Mouse (Mus musculus) midbrain, embryonic 12.5 days (tissue): ENCODE results near the gene Bcat2. TPM values are rescaled to one million over a fixed set of nuclear protein-coding genes. Genes with fewer than 3 reads are reported as not detected.

Experiments
- ATAC-seq: fragments of 200-750 bp; cut with Nextera tagmentation; 2 replicates; pipeline ENCODE4 v1.8.0; 2017; ENCODE audit warnings: low read depth, moderate TSS enrichment, moderate library complexity; ENCODE audit not compliant: low FRiP score
- H3K27ac ChIP-seq: fragments of 300-500 bp; sonication (generic); replicated peaks from 2 replicates; pipeline ENCODE4 v1.5.1; 2016; ENCODE audit warnings: mild to moderate bottlenecking
- H3K27me3 ChIP-seq: fragments of 300-500 bp; sonication (generic); 2 replicates; pipeline ENCODE4 v1.6.1; 2016; ENCODE audit warnings: mild to moderate bottlenecking
- H3K36me3 ChIP-seq: fragments of 300-500 bp; sonication (generic); 2 replicates; pipeline ENCODE4 v1.6.1; 2016
- H3K4me1 ChIP-seq: fragments of 300-500 bp; sonication (generic); 2 replicates; pipeline ENCODE4 v1.6.1; 2016
- H3K4me2 ChIP-seq: fragments of 300-500 bp; sonication (generic); replicated peaks from 2 replicates; pipeline ENCODE4 v1.6.1; 2016; ENCODE audit warnings: mild to moderate bottlenecking, moderate library complexity
- H3K4me3 ChIP-seq: fragments of 300-500 bp; sonication (generic); 2 replicates; pipeline ENCODE4 v1.5.1; 2016; ENCODE audit warnings: mild to moderate bottlenecking
- H3K9ac ChIP-seq: fragments of 300-500 bp; sonication (generic); replicated peaks from 2 replicates; pipeline ENCODE4 v1.6.1; 2016; ENCODE audit warnings: mild to moderate bottlenecking, moderate library complexity
- H3K9me3 ChIP-seq: fragments of 300-500 bp; sonication (generic); 2 replicates; pipeline ENCODE4 v1.6.1; 2016; ENCODE audit warnings: mild to moderate bottlenecking
- WGBS: fragments of 180-500 bp; shearing (Covaris S2); methylation state at CpG from one replicate; pipeline ENCODE4 v1.1.7; 2016; 5-methylcytosine and 5-hydroxymethylcytosine counted together
- polyA plus RNA-seq: library from polyadenylated mRNA; unstranded; fragments of >200 nt; fragmentation: Nextera tagmentation; extraction: Ambion mirVana; gene quantifications from 2 replicates; pipeline ENCODE4 v1.2.1, GENCODE M21; 2016

Gene Bcat2
- polyA plus RNA-seq, 1 experiment from 2014 or later = 23.8 TPM

GRCm38 (mm10) chr7:45618316-45618715 lies 48.4 kb downstream of the Bcat2 start:
- Histone ChIP-seq H3K4me3 (no peak overlapping the region), H3K27me3 (peaks cover 46% of the 10 kb centered on the region), H3K4me2 (no peak overlapping the region), H3K27ac (no peak overlapping the region), H3K9ac (no peak overlapping the region), H3K36me3 (no peaks in the 10 kb centered on the region), H3K4me1 (no peaks in the 10 kb centered on the region; the same call in 1 of the 2 replicates), H3K9me3 (no peaks in the 10 kb centered on the region)
- 81% methylated on average over 5 of the region's 5 CpGs for WGBS
- no peak for ATAC-seq

GRCm38 (mm10) chr7:45619592-45619991 lies 49.6 kb downstream of the Bcat2 start:
- Histone ChIP-seq H3K4me3 (no peak overlapping the region), H3K36me3 (no peaks in the 10 kb centered on the region), H3K9ac (no peak overlapping the region), H3K4me1 (no peaks in the 10 kb centered on the region; the same call in 1 of the 2 replicates), H3K9me3 (no peaks in the 10 kb centered on the region), H3K27ac (no peak overlapping the region), H3K4me2 (no peak overlapping the region), H3K27me3 (peaks cover 46% of the 10 kb centered on the region)
- no peak for ATAC-seq
- WGBS = 96% methylated on average over 5 of the region's 5 CpGs

GRCm38 (mm10) chr7:45621443-45621842 lies 51.5 kb downstream of the Bcat2 start, which contains the start of gene Izumo1:
Izumo1 (plus strand) TSS chr7:45621811.
- no peaks in the 10 kb centered on the region for H3K9me3 ChIP-seq
- no peak within 1 kb of the TSS for H3K27ac ChIP-seq
- WGBS = 37% methylated on average over 9 of the region's 9 CpGs
- H3K27me3 ChIP-seq = peaks cover 34% of the 10 kb centered on the region
- no peak within 1 kb of the TSS for H3K4me3 ChIP-seq
- no peaks in the 10 kb centered on the region for H3K36me3 ChIP-seq
- no peak within 1 kb of the TSS for H3K9ac ChIP-seq
- H3K4me2 ChIP-seq = no peak within 1 kb of the TSS
- no peaks in the 10 kb centered on the region for H3K4me1 ChIP-seq
- ATAC-seq = no peak

- WGBS = 94% methylated on average over 11 of the region's 11 CpGs
- H3K9ac ChIP-seq = no peak overlapping the region
- peaks cover 36% of the 10 kb centered on the region for H3K27me3 ChIP-seq
- no peak for ATAC-seq
- no peak overlapping the region for H3K4me3 ChIP-seq
- H3K4me2 ChIP-seq = no peak overlapping the region
- 0 out of 2 replicates have a peak, but pooled peaks cover 4% of the 10 kb centered on the region for H3K4me1 ChIP-seq
- H3K9me3 ChIP-seq = no peaks in the 10 kb centered on the region
- no peak overlapping the region for H3K27ac ChIP-seq
- no peaks in the 10 kb centered on the region for H3K36me3 ChIP-seq
Observed at GRCm38 (mm10) chr7:45623507-45623906, 53.6 kb downstream of the Bcat2 start.

- H3K36me3 ChIP-seq = no peaks in the 10 kb centered on the region
- WGBS = 86% methylated on average over 3 of the region's 3 CpGs
- no peak overlapping the region for H3K27ac ChIP-seq
- H3K4me1 ChIP-seq = 0 out of 2 replicates have a peak, but pooled peaks cover 7% of the 10 kb centered on the region
- H3K9me3 ChIP-seq = no peaks in the 10 kb centered on the region
- H3K4me2 ChIP-seq = no peak overlapping the region
- no peak overlapping the region for H3K4me3 ChIP-seq
- peaks cover 36% of the 10 kb centered on the region for H3K27me3 ChIP-seq
- no peak for ATAC-seq
- H3K9ac ChIP-seq = no peak overlapping the region
Observed at GRCm38 (mm10) chr7:45624718-45625117, 54.8 kb downstream of the Bcat2 start.

- no peak overlapping the region for H3K9ac ChIP-seq
- H3K36me3 ChIP-seq = no peaks in the 10 kb centered on the region
- no peaks in the 10 kb centered on the region for H3K9me3 ChIP-seq
- H3K27ac ChIP-seq = no peak overlapping the region
- H3K4me1 ChIP-seq = 0 out of 2 replicates have a peak, but pooled peaks cover 7% of the 10 kb centered on the region
- ATAC-seq = no peak
- WGBS = 88% methylated on average over 8 of the region's 8 CpGs
- H3K4me2 ChIP-seq = no peak overlapping the region
- H3K27me3 ChIP-seq = peaks cover 43% of the 10 kb centered on the region
- H3K4me3 ChIP-seq = no peak overlapping the region
Observed at GRCm38 (mm10) chr7:45625481-45625880, 55.5 kb downstream of the Bcat2 start.

GRCm38 (mm10) chr7:45626571-45627076 lies 56.7 kb downstream of the Bcat2 start:
- no peaks in the 10 kb centered on the region for H3K9me3 ChIP-seq
- no peak for ATAC-seq
- 92% methylated on average over 7 of the region's 7 CpGs for WGBS
- H3K36me3 ChIP-seq = no peaks in the 10 kb centered on the region
- H3K4me3 ChIP-seq = no peak overlapping the region
- 0 out of 2 replicates have a peak, but pooled peaks cover 7% of the 10 kb centered on the region for H3K4me1 ChIP-seq
- H3K27me3 ChIP-seq = peaks cover 53% of the 10 kb centered on the region
- H3K27ac ChIP-seq = no peak overlapping the region
- H3K4me2 ChIP-seq = no peak overlapping the region
- H3K9ac ChIP-seq = no peak overlapping the region

- 86% methylated on average over 9 of the region's 9 CpGs for WGBS
- Histone ChIP-seq H3K27ac (peak within 1 kb of the TSS; percentile 69), H3K9ac (peak within 1 kb of the TSS; percentile 67), H3K36me3 (no peaks in the 10 kb centered on the region), H3K4me2 (peak within 1 kb of the TSS; percentile 78), H3K4me1 (0 out of 2 replicates have a peak, but pooled peaks cover 7% of the 10 kb centered on the region), H3K27me3 (peaks cover 59% of the 10 kb centered on the region), H3K9me3 (no peaks in the 10 kb centered on the region), H3K4me3 (peak within 1 kb of the TSS; percentile 54)
- no peak for ATAC-seq
Observed at GRCm38 (mm10) chr7:45627261-45627660, 57.3 kb downstream of the Bcat2 start, which contains the start of gene Rasip1. Rasip1 (plus strand) TSS chr7:45627488.

GRCm38 (mm10) chr7:45628364-45629294 lies 58.7 kb downstream of the Bcat2 start:
- under 1% methylated on average over 97 of the region's 105 CpGs for WGBS
- peak; percentile 75 for ATAC-seq
- peaks cover 73% of the 10 kb centered on the region for H3K27me3 ChIP-seq
- H3K9me3 ChIP-seq = no peaks in the 10 kb centered on the region
- peak overlapping the region; percentile 78 for H3K4me2 ChIP-seq
- peaks cover 12% of the 10 kb centered on the region; the same call in 1 of the 2 replicates for H3K4me1 ChIP-seq
- peak overlapping the region; percentile 69 for H3K27ac ChIP-seq
- H3K9ac ChIP-seq = peak overlapping the region; percentile 67
- peak overlapping the region; percentile 54 for H3K4me3 ChIP-seq
- no peaks in the 10 kb centered on the region for H3K36me3 ChIP-seq

GRCm38 (mm10) chr7:45630064-45630907 lies 60.3 kb downstream of the Bcat2 start:
- Histone ChIP-seq H3K27me3 (peaks cover 72% of the 10 kb centered on the region), H3K4me3 (no peak overlapping the region), H3K9me3 (no peaks in the 10 kb centered on the region), H3K36me3 (no peaks in the 10 kb centered on the region), H3K27ac (no peak overlapping the region), H3K4me1 (peaks cover 12% of the 10 kb centered on the region; the same call in 1 of the 2 replicates), H3K4me2 (no peak overlapping the region), H3K9ac (no peak overlapping the region)
- ATAC-seq = no peak
- whole genome bisulfite sequencing = 72% methylated on average over 23 of the region's 23 CpGs

GRCm38 (mm10) chr7:45632499-45632898 lies 62.5 kb downstream of the Bcat2 start:
- 25% methylated on average over 31 of the region's 35 CpGs for WGBS
- Histone ChIP-seq H3K27ac (no peak overlapping the region), H3K9me3 (no peaks in the 10 kb centered on the region), H3K4me3 (peak overlapping the region; percentile 21), H3K4me1 (peaks cover 12% of the 10 kb centered on the region; the same call in 1 of the 2 replicates), H3K9ac (peak overlapping the region; percentile 49), H3K27me3 (peaks cover 59% of the 10 kb centered on the region), H3K4me2 (peak overlapping the region; percentile 47), H3K36me3 (peaks cover 6% of the 10 kb centered on the region)
- no peak for ATAC-seq
